Mouse (Mus musculus) kidney, postnatal 25 days (tissue): ENCODE results near the gene Tctn1.
"Not testable (repeated sequence)": the region's sequence is repeated elsewhere in the genome, so short reads cannot be mapped to it uniquely, and the experiment has no call there.

ENCODE experiments used
- DNase-seq, 2 experiments: peaks; one replicate each; pipeline ENCODE4 v3.0.0; 2021; ENCODE audit warnings: mixed read lengths in 2 of 2

The Tctn1 gene

DNA sequence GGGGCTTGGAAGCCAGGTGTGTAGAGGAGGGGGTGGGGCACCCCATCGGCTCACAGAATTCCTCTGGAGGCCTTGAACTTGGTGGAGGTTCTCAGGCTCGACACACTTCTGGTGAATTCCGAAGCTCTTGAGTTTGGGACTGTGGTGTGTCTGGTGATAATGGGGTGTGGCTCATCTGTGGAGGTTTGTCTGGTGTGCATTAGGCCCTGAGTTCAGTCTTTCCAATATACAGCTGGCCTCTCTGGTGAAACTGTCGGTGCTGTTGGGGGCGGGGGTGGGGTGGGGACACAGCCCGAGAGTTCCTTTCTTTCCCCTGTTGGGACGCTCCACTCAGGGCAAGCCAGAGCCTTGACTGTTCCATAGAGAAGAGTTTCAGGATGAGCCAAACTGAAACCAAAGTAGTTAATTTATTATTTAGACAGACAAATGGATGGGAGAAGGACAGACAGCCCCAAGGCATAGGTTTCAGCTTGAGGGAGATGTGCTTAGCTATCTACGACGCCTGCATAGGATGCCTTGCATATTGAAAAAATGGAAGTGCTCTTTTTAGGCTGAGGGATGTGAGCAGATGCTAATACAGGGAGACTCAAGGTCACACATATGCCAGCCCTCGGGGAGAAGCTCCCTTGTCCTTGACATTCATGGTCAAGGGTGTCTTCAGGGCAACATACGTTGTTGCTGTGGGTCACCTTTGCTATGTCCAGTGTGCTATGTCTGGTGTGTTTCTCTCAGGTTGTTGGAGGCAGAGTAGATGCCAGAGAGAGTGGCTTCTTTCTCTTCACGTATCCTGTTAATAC is 46.0 kb downstream of the Tctn1 start:
- DNase-seq = no peak

DNA sequence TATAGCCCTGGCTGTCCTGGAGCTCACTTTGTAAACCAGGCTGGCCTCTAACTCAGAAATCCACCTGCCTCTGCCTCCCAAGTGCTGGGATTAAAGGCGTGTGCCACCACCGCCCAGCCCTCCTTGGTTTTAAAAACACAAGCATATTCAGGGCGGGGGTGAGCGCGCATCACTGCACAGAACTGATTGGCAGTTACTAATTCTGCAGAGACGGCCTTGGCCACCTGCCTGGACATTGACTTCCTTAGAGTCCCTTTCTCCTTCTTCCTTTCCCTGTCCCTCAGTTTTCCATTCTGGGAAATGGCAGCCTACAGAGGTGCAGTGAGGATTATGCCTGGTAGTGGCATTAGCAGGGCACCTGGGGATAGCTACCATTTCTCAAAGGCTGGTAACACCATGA is 46.6 kb downstream of the Tctn1 start:
- DNase-seq = no peak

GRCm38 (mm10) chr5:122213861-122214260 is 50.4 kb downstream of the Tctn1 start:
- DNase-seq = no peak

- not testable (repeated sequence) for DNase-seq
These were observed 51.4 kb downstream of the Tctn1 start for GRCm38 (mm10) chr5:122212820-122213219.

GRCm38 (mm10) chr5:122212125-122212524 is 52.1 kb downstream of the Tctn1 start:
- DNase-seq = no peak

DNA sequence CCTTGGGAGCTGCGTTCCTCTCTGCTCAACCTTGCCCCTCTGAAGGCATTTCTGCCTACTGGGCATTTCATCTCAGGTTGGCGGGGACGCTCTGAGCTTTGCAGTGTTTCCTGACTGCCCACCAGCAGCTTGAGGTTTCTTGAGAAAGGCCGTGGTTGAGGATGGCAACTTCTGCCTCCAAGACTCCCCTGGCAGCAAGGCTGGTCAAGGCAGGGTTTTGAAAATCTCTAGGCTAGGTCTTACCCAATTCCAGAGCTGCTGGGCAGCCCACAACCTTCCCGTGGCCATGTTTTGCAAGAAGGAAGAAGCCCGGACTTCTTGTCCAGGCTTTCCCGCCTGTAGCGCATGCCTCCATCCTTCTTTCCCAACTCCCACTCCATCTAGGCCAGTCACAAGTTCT is 53.4 kb downstream of the Tctn1 start:
- DNase-seq = no peak

- peak; percentile 61 to 75 for DNase-seq
These were observed 54.5 kb downstream of the Tctn1 start for GRCm38 (mm10) chr5:122209591-122210368.

DNA sequence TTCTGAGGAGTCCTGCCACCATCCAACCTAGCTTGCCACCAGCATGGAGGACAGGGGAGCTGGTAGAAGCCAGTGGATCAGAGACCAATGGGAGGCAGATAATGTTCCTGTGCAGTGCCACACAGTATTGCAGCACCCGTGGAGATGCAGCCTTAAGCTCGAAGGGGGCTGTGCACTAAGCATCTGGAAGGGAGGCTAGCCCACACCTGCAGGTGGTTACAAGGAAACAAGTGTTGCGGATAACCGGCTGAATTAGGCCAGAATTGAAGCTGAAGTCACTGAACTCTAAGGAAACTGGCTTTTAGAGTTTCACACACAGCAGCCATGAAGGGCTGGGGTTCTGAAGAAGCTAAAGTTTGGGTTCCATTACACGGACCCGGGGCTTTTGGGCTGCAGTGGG is 55.4 kb downstream of the Tctn1 start:
- DNase-seq = no peak

GRCm38 (mm10) chr5:122206475-122206874 is 57.8 kb downstream of the Tctn1 start, which contains the start of gene Hvcn1:
Gene Hvcn1 (plus strand): TSS chr5:122206804.
- no peak for DNase-seq

DNA sequence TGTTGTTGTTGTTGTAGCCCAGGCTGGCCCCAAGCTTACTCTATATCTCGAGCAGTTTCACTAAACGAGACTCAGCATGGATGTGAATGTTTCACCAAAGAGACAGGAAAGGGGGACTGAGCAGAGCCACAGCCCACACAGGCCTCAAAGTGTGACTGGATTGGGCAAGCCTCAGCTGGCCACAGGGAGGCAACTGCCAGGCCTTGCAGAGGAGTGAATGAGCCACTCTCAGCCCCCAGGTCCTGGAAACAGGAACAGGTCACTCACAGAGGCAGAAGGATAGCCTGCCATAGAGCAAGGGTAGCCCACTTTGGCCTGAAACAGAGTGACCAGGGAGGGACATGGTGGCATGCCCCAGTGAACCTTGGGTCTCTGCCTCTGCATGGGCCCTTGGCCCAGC is 60.1 kb downstream of the Tctn1 start:
- DNase-seq = no peak

GRCm38 (mm10) chr5:122201904-122202303 is 62.4 kb downstream of the Tctn1 start:
- no peak for DNase-seq

GRCm38 (mm10) chr5:122200872-122201271 is 63.4 kb downstream of the Tctn1 start:
- DNase-seq = no peak

DNA sequence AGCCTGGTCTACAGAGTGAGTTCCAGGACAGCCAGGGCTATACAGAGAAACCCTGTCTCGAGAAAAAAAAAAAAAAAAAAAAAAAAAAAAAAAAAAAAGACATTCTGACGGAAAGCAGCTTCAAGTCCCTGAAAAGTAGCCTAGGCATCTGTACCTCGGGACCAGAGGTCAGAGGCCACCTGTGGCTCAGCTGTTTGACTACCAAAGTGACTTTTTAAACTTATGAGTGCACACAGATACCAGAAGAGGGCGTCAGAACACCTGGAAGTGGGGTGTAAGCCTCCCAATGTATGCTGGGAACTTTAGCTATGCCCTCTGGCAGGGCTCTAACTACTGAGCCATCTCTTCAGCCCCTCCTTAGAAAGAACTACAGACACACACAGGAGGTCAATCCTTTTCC is 71.9 kb downstream of the Tctn1 start:
- DNase-seq = no peak

DNA sequence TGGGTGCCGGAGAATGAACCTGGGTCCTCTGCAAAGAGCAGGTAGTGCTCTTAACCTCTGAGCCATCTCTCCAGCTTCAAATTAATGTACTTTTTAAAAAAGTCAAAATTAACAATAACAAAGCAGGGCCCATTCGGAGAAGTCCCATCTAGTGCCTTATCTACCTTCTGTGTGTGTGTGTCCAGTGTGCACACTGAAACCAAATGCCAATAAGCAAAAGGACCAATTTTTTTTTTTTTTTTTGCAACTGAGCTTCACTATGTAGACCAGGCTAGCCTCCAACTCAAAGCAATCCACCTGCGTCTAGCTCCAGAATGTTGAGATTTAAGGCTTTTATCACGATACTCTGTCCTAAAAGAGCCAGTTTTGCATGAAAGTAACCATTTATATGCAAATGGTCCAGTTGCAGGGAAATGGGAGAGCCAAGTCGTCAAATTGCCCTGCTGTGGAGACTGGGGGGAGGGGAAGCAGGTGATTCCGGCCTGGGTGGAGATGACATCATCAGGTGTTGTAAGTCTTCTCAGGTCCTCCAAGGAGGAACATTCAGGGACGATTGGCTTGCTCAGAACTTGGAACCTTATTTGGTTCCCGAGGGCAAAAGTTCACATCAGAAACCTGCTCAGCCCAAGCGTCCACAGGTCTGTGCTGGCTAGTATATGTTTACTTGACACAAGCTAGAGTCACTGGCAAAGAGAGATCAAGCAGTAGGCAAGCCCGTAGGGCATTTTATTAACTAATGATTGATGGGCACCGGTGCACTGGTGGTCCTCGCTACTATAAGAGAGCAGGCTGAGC is 72.8 kb downstream of the Tctn1 start:
- peak; percentile 59 to 83 for DNase-seq

DNA sequence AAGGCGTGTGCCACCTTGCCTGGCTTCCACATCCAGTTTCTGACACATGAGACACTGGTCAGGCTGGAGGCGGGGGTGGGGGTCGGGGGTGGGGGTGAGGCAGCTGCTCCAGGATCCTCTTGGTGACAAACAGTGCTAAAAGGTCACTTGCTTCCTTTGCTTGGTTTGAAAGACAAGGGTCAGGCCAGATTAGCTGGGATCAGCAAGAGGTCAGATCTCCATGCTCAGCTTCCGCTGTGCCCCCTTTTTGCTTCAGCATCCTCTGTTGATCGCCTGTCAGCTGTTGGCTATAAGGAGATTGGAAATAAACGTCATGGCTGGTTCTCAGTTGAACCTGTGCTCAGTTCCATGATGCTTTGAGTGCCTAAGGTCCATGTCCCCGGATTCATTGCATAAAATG is 73.8 kb downstream of the Tctn1 start:
- no peak for DNase-seq

DNA sequence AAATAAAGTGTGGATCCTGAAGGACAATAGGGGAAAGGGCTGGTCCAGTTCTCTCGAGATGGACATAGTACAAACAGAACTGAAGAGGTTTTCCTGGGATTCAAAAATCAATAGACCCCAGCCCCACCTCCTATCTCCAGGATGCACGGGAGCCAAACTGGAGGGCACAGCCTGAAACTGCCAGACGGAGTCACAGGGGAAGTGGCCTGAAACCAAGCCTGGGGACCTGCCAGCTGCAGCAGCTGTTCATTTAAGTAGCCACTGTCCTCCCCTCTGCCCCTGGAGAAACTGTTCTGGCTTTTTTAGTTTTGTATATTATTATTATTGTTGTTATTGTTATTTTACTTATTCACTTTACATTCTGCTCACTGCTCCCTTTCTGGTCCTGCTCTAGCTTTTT is 75.1 kb downstream of the Tctn1 start:
- DNase-seq = no peak
